Mouse (Mus musculus): ENCODE measurements around the gene Kif5c.

Kif5c gene

GRCm38 (mm10) chr2:49621234-49621633, 2.1 kb downstream of the Kif5c start:
- DNase-seq (ENCODE audit: low read depth, low spot score) = no peak

GRCm38 (mm10) chr2:49625581-49625980, 6.5 kb downstream of the Kif5c start:
- DNase-seq (ENCODE audit: low read depth, low spot score) = no peak

GRCm38 (mm10) chr2:49627611-49628010, 8.5 kb downstream of the Kif5c start:
- no peak for DNase-seq (ENCODE audit: low read depth, low spot score)

- no peak for DNase-seq (ENCODE audit: low read depth, low spot score)
These were observed 9.1 kb downstream of the Kif5c start for GRCm38 (mm10) chr2:49628094-49628705.

- DNase-seq (ENCODE audit: low read depth, low spot score) = no peak
These were observed 10.1 kb downstream of the Kif5c start for GRCm38 (mm10) chr2:49629181-49629580.

GRCm38 (mm10) chr2:49630636-49631035, 11.5 kb downstream of the Kif5c start:
- DNase-seq (ENCODE audit: low read depth, low spot score) = no peak

- no peak for DNase-seq (ENCODE audit: low read depth, low spot score)
These were observed 14.1 kb downstream of the Kif5c start for GRCm38 (mm10) chr2:49633231-49633630.

GRCm38 (mm10) chr2:49642761-49643160, 23.7 kb downstream of the Kif5c start:
- no peak for DNase-seq (ENCODE audit: low read depth, low spot score)

- DNase-seq (ENCODE audit: low read depth, low spot score) = no peak
These were observed 24.7 kb downstream of the Kif5c start for GRCm38 (mm10) chr2:49643756-49644155.

- no peak for DNase-seq (ENCODE audit: low read depth, low spot score)
These were observed 28.5 kb downstream of the Kif5c start for GRCm38 (mm10) chr2:49647591-49647990.

- peak; percentile 33 for DNase-seq (ENCODE audit: low read depth, low spot score)
These were observed 29.2 kb downstream of the Kif5c start for GRCm38 (mm10) chr2:49648344-49648743.

GRCm38 (mm10) chr2:49648806-49649205, 29.7 kb downstream of the Kif5c start:
- no peak for DNase-seq (ENCODE audit: low read depth, low spot score)

- DNase-seq (ENCODE audit: low read depth, low spot score) = no peak
These were observed 30.1 kb downstream of the Kif5c start for GRCm38 (mm10) chr2:49649211-49649610.

- no peak for DNase-seq (ENCODE audit: low read depth, low spot score)
These were observed 32.6 kb downstream of the Kif5c start for GRCm38 (mm10) chr2:49651737-49652136.

GRCm38 (mm10) chr2:49654606-49655005, 35.5 kb downstream of the Kif5c start:
- DNase-seq (ENCODE audit: low read depth, low spot score) = no peak

GRCm38 (mm10) chr2:49655195-49655873, 36.2 kb downstream of the Kif5c start:
- no peak for DNase-seq (ENCODE audit: low read depth, low spot score)

- DNase-seq (ENCODE audit: low read depth, low spot score) = no peak
These were observed 36.7 kb downstream of the Kif5c start for GRCm38 (mm10) chr2:49655874-49656195.

- no peak for DNase-seq (ENCODE audit: low read depth, low spot score)
These were observed 37.9 kb downstream of the Kif5c start for GRCm38 (mm10) chr2:49656988-49657387.

- no peak for DNase-seq (ENCODE audit: low read depth, low spot score)
These were observed 38.6 kb downstream of the Kif5c start for GRCm38 (mm10) chr2:49657666-49658065.

- DNase-seq (ENCODE audit: low read depth, low spot score) = no peak
These were observed 39.9 kb downstream of the Kif5c start for GRCm38 (mm10) chr2:49658988-49659387.

- no peak for DNase-seq (ENCODE audit: low read depth, low spot score)
These were observed 40.9 kb downstream of the Kif5c start for GRCm38 (mm10) chr2:49659964-49660363.

GRCm38 (mm10) chr2:49660375-49660923, 41.4 kb downstream of the Kif5c start:
- DNase-seq (ENCODE audit: low read depth, low spot score) = no peak

- no peak for DNase-seq (ENCODE audit: low read depth, low spot score)
These were observed 42.2 kb downstream of the Kif5c start for GRCm38 (mm10) chr2:49661348-49661747.

All from forelimb bud, embryonic 11.5 days (tissue).